Mouse (Mus musculus) G1E (cell line): Measurements from ENCODE around the gene Scai.

Experiments
- CTCF ChIP-seq: IDR thresholded peaks from 2 replicates; pipeline ENCODE4 v1.5.1; 2012; ENCODE audit warnings: low read depth, low read length, inconsistent platforms, mixed read lengths
- GATA1 ChIP-seq: IDR thresholded peaks from 2 replicates; pipeline ENCODE4 v1.6.1; 2012; ENCODE audit warnings: borderline replicate concordance, low read length, inconsistent platforms, mixed read lengths
- GATA2 ChIP-seq: IDR thresholded peaks from 2 replicates; pipeline ENCODE4 v1.6.1; 2012; ENCODE audit warnings: low read depth, low read length, inconsistent platforms, borderline replicate concordance
- POLR2AphosphoS5 ChIP-seq: IDR thresholded peaks from 2 replicates; pipeline ENCODE4 v1.6.1; 2012; ENCODE audit warnings: low read depth, low read length, inconsistent platforms; ENCODE audit not compliant: insufficient replicate concordance
- TAL1 ChIP-seq: conservative IDR thresholded peaks from 2 replicates; pipeline ENCODE4 v1.6.1; 2012; ENCODE audit warnings: low read depth, low read length, inconsistent platforms, mixed read lengths

DNA sequence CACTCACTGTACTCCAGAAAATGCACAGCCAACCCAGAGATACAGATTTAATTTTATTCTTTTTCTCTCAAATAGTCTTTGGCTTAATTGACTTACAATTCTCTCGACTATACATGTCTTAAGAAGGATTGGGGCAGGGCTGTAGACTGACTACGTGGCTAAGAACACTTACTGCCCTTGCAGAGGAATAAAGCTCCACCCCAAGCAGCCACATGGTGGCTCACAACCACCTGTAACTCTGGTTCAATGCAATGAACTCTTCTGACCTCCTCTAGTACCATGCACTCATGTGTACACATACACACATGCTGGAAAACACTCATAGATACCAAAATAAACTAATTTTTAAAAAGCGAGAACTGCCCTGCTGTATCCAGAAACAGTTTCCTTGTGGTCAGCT lies 4.6 kb downstream of the Scai start:
- TF ChIP-seq CTCF: no peak
- no peak for TF ChIP-seq GATA2
- no peak for TF ChIP-seq TAL1
- TF ChIP-seq GATA1: no peak
- no peak for TF ChIP-seq POLR2AphosphoS5
